ENCODE assay signal across 24 mouse cellular contexts in the genomic region with DNA sequence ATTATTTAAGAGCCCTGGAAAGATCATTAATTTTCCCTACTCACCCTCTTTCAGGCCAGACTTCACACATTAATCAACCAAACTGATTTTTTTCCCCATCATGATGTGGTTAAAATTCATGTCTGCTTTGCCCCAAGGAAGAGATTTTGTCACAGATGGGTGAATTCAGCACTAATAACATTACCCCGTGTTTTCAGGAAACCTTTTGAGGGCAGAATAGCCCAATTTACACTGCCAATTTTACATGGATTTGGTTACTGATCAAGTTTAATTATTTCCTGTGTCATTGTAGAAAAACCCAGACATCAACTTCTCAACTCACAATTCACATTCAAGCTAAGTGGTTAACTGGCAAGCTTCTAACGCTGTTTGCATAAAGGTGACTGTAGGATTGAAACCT.
A peak's percentile ranks its signal among the peaks of the same experiment; 100 is the strongest.
DNase-seq lines count a peak whose midpoint lies in the region; ATAC-seq lines count a peak whose summit lies in the region.
"Had no signal": no experiment of that assay in that cellular context is flagged by ENCODE, and none has a peak within 500 bp of the region (broad histone marks: within the 10 kb centered on the region; RNA-seq: fewer than 3 reads in every experiment).

No protein-coding gene starts in this region.

- no peak overlapping the region for H3K4me3 ChIP-seq in forebrain, embryonic 14.5 days (ENCODE audit: low read depth, low read length)
- no peak overlapping the region for H3K4me3 ChIP-seq in forebrain, embryonic 11.5 days (ENCODE audit: low read depth, low read length)
- no peak overlapping the region for H3K4me3 ChIP-seq in hindbrain, embryonic 12.5 days
- H3K4me3 ChIP-seq in hindbrain, embryonic 11.5 days (ENCODE audit: low read depth, low read length), result no peak overlapping the region
- H3K4me3 ChIP-seq: forebrain, embryonic 10.5 days; gastrocnemius, adult 2 months; hindbrain, embryonic 10.5 days; hindbrain, embryonic 15.5 days had no signal

- H3K9ac ChIP-seq in forebrain, embryonic 14.5 days (ENCODE audit: low read length), result no peak overlapping the region
- no peak overlapping the region for H3K9ac ChIP-seq in forebrain, embryonic 11.5 days (ENCODE audit: low read length)
- H3K9ac ChIP-seq in hindbrain, embryonic 12.5 days, result no peak overlapping the region
- no peak overlapping the region for H3K9ac ChIP-seq in hindbrain, embryonic 11.5 days (ENCODE audit: low read depth, low read length)
- H3K9ac ChIP-seq: hindbrain, embryonic 15.5 days had no signal

- no peak overlapping the region for H3K4me2 ChIP-seq in forebrain, embryonic 14.5 days (ENCODE audit: low read length)
- H3K4me2 ChIP-seq in forebrain, embryonic 11.5 days (ENCODE audit: low read depth, low read length, severe bottlenecking), result no peak overlapping the region
- H3K4me2 ChIP-seq in hindbrain, embryonic 12.5 days (replicated peaks), result no peak overlapping the region
- H3K4me2 ChIP-seq in hindbrain, embryonic 11.5 days (replicated peaks; ENCODE audit: low read depth, low read length), result no peak overlapping the region
- H3K4me2 ChIP-seq: heart, embryonic 11.5 days; hindbrain, embryonic 15.5 days had no signal

- WGBS in forebrain, embryonic 14.5 days, result 29% methylated on average over 2 of the region's 2 CpGs
- WGBS in forebrain, embryonic 11.5 days, result 70% methylated on average over 2 of the region's 2 CpGs
- 68% methylated on average over 2 of the region's 2 CpGs for WGBS in hindbrain, embryonic 12.5 days
- 64% methylated on average over 2 of the region's 2 CpGs for WGBS in hindbrain, embryonic 11.5 days

- ATAC-seq in forebrain, embryonic 14.5 days, result no peak
- no peak for ATAC-seq in forebrain, embryonic 11.5 days (replicated peaks; ENCODE audit: low FRiP score)
- ATAC-seq in hindbrain, embryonic 12.5 days (ENCODE audit: low FRiP score), result 0 out of 2 replicates have a peak, but pooled peaks have one; percentile 26
- no peak for ATAC-seq in hindbrain, embryonic 11.5 days (ENCODE audit: low FRiP score)
- ATAC-seq: intestine, postnatal 0 days had no signal

- peak; percentile 48 for DNase-seq in forebrain, embryonic 14.5 days (ENCODE audit: low spot score)
- no peak for DNase-seq in forebrain, embryonic 11.5 days (ENCODE audit: low spot score)
- DNase-seq in hindbrain, embryonic 11.5 days (ENCODE audit: low spot score), result no peak
- peak; percentile 21 for DNase-seq in MN1 (ENCODE audit: low spot score)
- DNase-seq in heart, postnatal 25 days (ENCODE audit: low spot score), result no peak
- no peak for DNase-seq in frontal cortex, postnatal 14 days (ENCODE audit: low spot score in 2 of 2)
- DNase-seq: adrenal gland, postnatal 10 days; adrenal gland, postnatal 36 days; B cell, adult 2 months; cerebellum, adult 11 months; cerebellum, adult 2 months; cerebellum, adult 9-11 months; cerebellum, postnatal 25 days; gastrocnemius, adult 2 months; gastrocnemius, postnatal 14 days; heart, adult 11 months; heart, postnatal 36 days; kidney, adult 2 months had no signal

- no peaks in the 10 kb centered on the region for H3K9me3 ChIP-seq in forebrain, embryonic 14.5 days (replicated peaks; ENCODE audit: control insufficient read depth, low read length)
- H3K9me3 ChIP-seq in forebrain, embryonic 11.5 days (ENCODE audit: control insufficient read depth, low read length), result no peaks in the 10 kb centered on the region
- no peaks in the 10 kb centered on the region for H3K9me3 ChIP-seq in hindbrain, embryonic 12.5 days (replicated peaks)
- H3K9me3 ChIP-seq in hindbrain, embryonic 11.5 days (ENCODE audit: control insufficient read depth, low read length), result no peaks in the 10 kb centered on the region
- H3K9me3 ChIP-seq: forebrain, embryonic 10.5 days; hindbrain, embryonic 10.5 days; hindbrain, embryonic 15.5 days had no signal

- no peaks in the 10 kb centered on the region for H3K4me1 ChIP-seq in forebrain, embryonic 14.5 days (ENCODE audit: control insufficient read depth, insufficient read depth, low read length)
- H3K4me1 ChIP-seq in forebrain, embryonic 11.5 days (replicated peaks; ENCODE audit: control insufficient read depth, insufficient read depth, low read length), result no peaks in the 10 kb centered on the region
- no peaks in the 10 kb centered on the region for H3K4me1 ChIP-seq in hindbrain, embryonic 12.5 days
- no peaks in the 10 kb centered on the region for H3K4me1 ChIP-seq in hindbrain, embryonic 11.5 days (replicated peaks; ENCODE audit: control insufficient read depth, insufficient read depth, low read length)
- H3K4me1 ChIP-seq: hindbrain, embryonic 10.5 days; hindbrain, embryonic 15.5 days had no signal

- H3K27me3 ChIP-seq in forebrain, embryonic 14.5 days (replicated peaks; ENCODE audit: control insufficient read depth, insufficient read depth, low read length), result no peaks in the 10 kb centered on the region
- no peaks in the 10 kb centered on the region for H3K27me3 ChIP-seq in forebrain, embryonic 11.5 days (ENCODE audit: control insufficient read depth, insufficient read depth, low read length)
- no peaks in the 10 kb centered on the region for H3K27me3 ChIP-seq in hindbrain, embryonic 12.5 days
- H3K27me3 ChIP-seq in hindbrain, embryonic 11.5 days (ENCODE audit: control insufficient read depth, insufficient read depth, low read length), result no peaks in the 10 kb centered on the region
- H3K27me3 ChIP-seq: hindbrain, embryonic 15.5 days had no signal

- H3K36me3 ChIP-seq in forebrain, embryonic 14.5 days (ENCODE audit: control insufficient read depth, insufficient read depth, low read length), result no peaks in the 10 kb centered on the region
- H3K36me3 ChIP-seq in forebrain, embryonic 11.5 days (ENCODE audit: control insufficient read depth, insufficient read depth, low read length), result no peaks in the 10 kb centered on the region
- H3K36me3 ChIP-seq in hindbrain, embryonic 12.5 days, result no peaks in the 10 kb centered on the region
- no peaks in the 10 kb centered on the region for H3K36me3 ChIP-seq in hindbrain, embryonic 11.5 days (ENCODE audit: control insufficient read depth, insufficient read depth, low read length)
- H3K36me3 ChIP-seq: forebrain, embryonic 10.5 days; hindbrain, embryonic 10.5 days; hindbrain, embryonic 15.5 days had no signal

- H3K27ac ChIP-seq in forebrain, embryonic 14.5 days (ENCODE audit: low read depth, low read length), result no peak overlapping the region
- no peak overlapping the region for H3K27ac ChIP-seq in forebrain, embryonic 11.5 days (ENCODE audit: low read depth, low read length)
- no peak overlapping the region for H3K27ac ChIP-seq in hindbrain, embryonic 12.5 days
- H3K27ac ChIP-seq in hindbrain, embryonic 11.5 days (ENCODE audit: low read depth, low read length), result no peak overlapping the region
- H3K27ac ChIP-seq: forebrain, embryonic 10.5 days; gastrocnemius, adult 2 months; hindbrain, embryonic 10.5 days; hindbrain, embryonic 15.5 days had no signal

- intact Hi-C loops in heart, postnatal 25 days (cut with DNase I), result no loop called here

Comparison
In these comparisons a context has a peak if more than half of its experiments do, and no peak if none do; other contexts are left out.
1. DNase-seq: peak in forebrain, embryonic 14.5 days (single experiment) and MN1 (single experiment); none in forebrain, embryonic 11.5 days (single experiment), hindbrain, embryonic 11.5 days (single experiment), heart, postnatal 25 days (single experiment) and frontal cortex, postnatal 14 days (0 of 2).